10 mouse cellular contexts compared by ENCODE assay signal in the genomic region with DNA sequence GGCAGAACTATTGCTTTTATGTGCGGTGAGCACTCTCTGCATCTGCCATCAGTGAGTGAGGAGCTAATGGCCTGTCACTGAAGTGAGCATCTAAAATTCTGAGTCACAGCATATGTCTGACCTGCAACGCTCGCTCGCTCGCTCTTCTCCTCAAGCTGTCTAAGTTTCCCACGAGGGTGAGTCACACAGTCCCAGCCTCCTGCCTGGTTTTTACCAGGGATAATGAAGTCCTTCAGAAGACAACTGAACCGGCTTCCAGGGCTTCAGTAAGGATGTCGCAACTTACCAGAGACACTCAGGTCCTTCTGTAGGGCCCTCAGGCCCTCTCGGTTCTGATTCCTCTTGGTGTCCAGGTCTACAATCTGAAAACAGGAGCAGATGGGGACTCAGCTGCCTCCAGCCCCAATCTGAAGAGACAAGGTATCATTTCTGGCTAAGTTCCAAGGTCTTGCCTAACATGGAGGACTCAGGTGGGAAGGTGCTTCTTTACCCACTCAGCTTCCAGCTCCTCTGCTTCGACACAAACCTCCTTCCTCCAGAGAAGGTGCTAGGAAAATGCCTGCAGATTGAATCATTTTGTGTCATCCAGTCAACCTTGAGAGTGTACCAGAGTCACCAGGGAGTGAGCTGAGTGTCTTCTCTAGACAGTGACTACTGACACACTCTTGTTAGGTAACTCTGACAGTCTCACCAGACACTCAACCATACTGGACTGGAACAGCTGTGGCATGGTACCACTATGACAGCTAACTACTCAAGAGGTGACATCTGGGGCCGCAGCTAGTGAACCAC. TPM values are rescaled to one million over a fixed set of nuclear protein-coding genes. Genes with fewer than 3 reads are reported as not detected.
DNase-seq lines count a peak whose midpoint lies in the region; ATAC-seq lines count a peak whose summit lies in the region.
"Had no signal": no experiment of that assay in that cellular context is flagged by ENCODE, and none has a peak within 500 bp of the region (broad histone marks: within the 10 kb centered on the region; RNA-seq: fewer than 3 reads in every experiment).

No protein-coding gene starts in this region.

- peaks cover 40% of the 10 kb centered on the region for H3K36me3 ChIP-seq in embryonic facial prominence, embryonic 14.5 days (ENCODE audit: control insufficient read depth, insufficient read depth, low read length)
- H3K36me3 ChIP-seq in limb, embryonic 15.5 days, result peaks cover 45% of the 10 kb centered on the region

- H3K4me2 ChIP-seq in embryonic facial prominence, embryonic 14.5 days (ENCODE audit: low read depth, low read length), result peak overlapping the region; percentile 94
- peak overlapping the region; percentile 78 for H3K4me2 ChIP-seq in limb, embryonic 15.5 days

- peak overlapping the region; percentile 85 for H3K4me3 ChIP-seq in embryonic facial prominence, embryonic 14.5 days (ENCODE audit: low read depth, low read length)
- peak overlapping the region; percentile 94 for H3K4me3 ChIP-seq in limb, embryonic 15.5 days

- H3K27ac ChIP-seq in embryonic facial prominence, embryonic 14.5 days (replicated peaks; ENCODE audit: low read depth, low read length), result no peak overlapping the region
- no peak overlapping the region for H3K27ac ChIP-seq in limb, embryonic 15.5 days

- no peaks in the 10 kb centered on the region for H3K9me3 ChIP-seq in embryonic facial prominence, embryonic 14.5 days (ENCODE audit: control insufficient read depth, low read length)
- no peaks in the 10 kb centered on the region for H3K9me3 ChIP-seq in limb, embryonic 15.5 days

- peak; percentile 4 to 55 for DNase-seq in layer of hippocampus, adult 18-20 months (ENCODE audit: low spot score in 2 of 2)
- DNase-seq in layer of hippocampus, adult 11-12 months (ENCODE audit: low spot score), result no peak
- DNase-seq in Muller cell, postnatal 12 days (ENCODE audit: inconsistent ontology term), result peak; percentile 39
- no peak for DNase-seq in embryonic facial prominence, embryonic 14.5 days (ENCODE audit: low spot score)
- no peak for DNase-seq in spleen, adult 12 weeks (ENCODE audit: low spot score)
- DNase-seq in thymus, postnatal 14 days, result no peak
- DNase-seq in retina, embryonic 14.5 days (ENCODE audit: low spot score), result no peak

- WGBS in embryonic facial prominence, embryonic 14.5 days, result 87% methylated on average over 11 of the region's 11 CpGs
- 88% methylated on average over 11 of the region's 11 CpGs for whole genome bisulfite sequencing in limb, embryonic 15.5 days

- no peak for ATAC-seq in embryonic facial prominence, embryonic 14.5 days (ENCODE audit: low read depth)
- no peak for ATAC-seq in limb, embryonic 15.5 days (ENCODE audit: insufficient number of reproducible peaks, low FRiP score, low TSS enrichment, low read depth)

- H3K9ac ChIP-seq in embryonic facial prominence, embryonic 14.5 days (ENCODE audit: low read depth, low read length), result peak overlapping the region; percentile 85
- peak overlapping the region; percentile 76; the same call in 1 of the 2 replicates for H3K9ac ChIP-seq in limb, embryonic 15.5 days

- 0 out of 2 replicates have a peak, but pooled peaks cover 4% of the 10 kb centered on the region for H3K27me3 ChIP-seq in embryonic facial prominence, embryonic 14.5 days (replicated peaks; ENCODE audit: control insufficient read depth, insufficient read depth, low read length)
- H3K27me3 ChIP-seq in limb, embryonic 15.5 days, result peaks cover 14% of the 10 kb centered on the region; the same call in 1 of the 2 replicates

- H3K4me1 ChIP-seq in embryonic facial prominence, embryonic 14.5 days (ENCODE audit: control insufficient read depth, insufficient read depth, low read length), result peaks cover 8% of the 10 kb centered on the region
- peaks cover 14% of the 10 kb centered on the region for H3K4me1 ChIP-seq in limb, embryonic 15.5 days

RNA-seq across cellular contexts. Expression of a gene that starts 1.3 kb away (rescaled TPM):
- 10 to 100 TPM; 40.5 to 42.9 TPM for total RNA-seq in layer of hippocampus, adult 18-20 months (2021)
- 88.8 and 91.4 TPM in 2 replicates for polyA plus RNA-seq in embryonic facial prominence, embryonic 14.5 days (2014; fragmentation: Nextera tagmentation; extraction: Ambion mirVana)
- 144 and 152 TPM in 2 replicates for polyA plus RNA-seq in limb, embryonic 15.5 days (2015; fragmentation: Nextera tagmentation; extraction: Ambion mirVana)

RNA-seq across cellular contexts. Expression of a gene that starts 17.7 kb away (rescaled TPM):
- 1 to 10 TPM; 1.4 to 2.5 TPM for total RNA-seq in layer of hippocampus, adult 18-20 months (2021)
- polyA plus RNA-seq in embryonic facial prominence, embryonic 14.5 days (2014; fragmentation: Nextera tagmentation; extraction: Ambion mirVana), result 0.06 and 0.07 TPM in 2 replicates
- not detected in 2 replicates for polyA plus RNA-seq in limb, embryonic 15.5 days (2015; fragmentation: Nextera tagmentation; extraction: Ambion mirVana)
- total RNA-seq: common myeloid progenitor, adult 5-6 weeks had no signal
- polyA plus RNA-seq: spleen, adult 2 months had no signal

RNA-seq across cellular contexts. Expression of a gene that starts 51.6 kb away (rescaled TPM):
- 1 to 10 TPM in 1 of 2 experiments, under 1 TPM in 1; 0.94 to 1.3 TPM for total RNA-seq in layer of hippocampus, adult 18-20 months (2021)
- polyA plus RNA-seq in embryonic facial prominence, embryonic 14.5 days (2014; fragmentation: Nextera tagmentation; extraction: Ambion mirVana), result 1.1 and 1.2 TPM in 2 replicates
- 0.15 and 0.52 TPM in 2 replicates for polyA plus RNA-seq in limb, embryonic 15.5 days (2015; fragmentation: Nextera tagmentation; extraction: Ambion mirVana)

RNA-seq across cellular contexts. Expression of a gene that starts 51.8 kb away (rescaled TPM):
- total RNA-seq in layer of hippocampus, adult 18-20 months (2021), result 1 to 10 TPM; 2.2 to 3.1 TPM
- polyA plus RNA-seq in embryonic facial prominence, embryonic 14.5 days (2014; fragmentation: Nextera tagmentation; extraction: Ambion mirVana), result 2.7 and 2.9 TPM in 2 replicates
- polyA plus RNA-seq in limb, embryonic 15.5 days (2015; fragmentation: Nextera tagmentation; extraction: Ambion mirVana), result 1.8 and 2.3 TPM in 2 replicates
- total RNA-seq: common myeloid progenitor, adult 5-6 weeks had no signal

Comparison
In these comparisons a context has a peak if more than half of its experiments do, and no peak if none do; other contexts are left out.
1. DNase-seq: peak in layer of hippocampus, adult 18-20 months (2 of 2) and Muller cell, postnatal 12 days (single experiment); none in layer of hippocampus, adult 11-12 months (single experiment), embryonic facial prominence, embryonic 14.5 days (single experiment), spleen, adult 12 weeks (single experiment), thymus, postnatal 14 days (single experiment) and retina, embryonic 14.5 days (single experiment).